Mouse (Mus musculus) lung, postnatal 0 days (tissue): ENCODE measurements at regions not wholly inside any gene's neighbourhood (a gene's known extent, or its start where the extent isn't known, plus 50 kb on each side); places are given as distances from the start of the nearest gene placed in this dataset.

ENCODE experiments used
- CTCF ChIP-seq: IDR thresholded peaks from 2 replicates; pipeline ENCODE4 v1.5.1; 2016; ENCODE audit warnings: antibody characterized with exemption, mild to moderate bottlenecking
- EP300 ChIP-seq: IDR thresholded peaks from 2 replicates; pipeline ENCODE4 v1.6.1; 2016; ENCODE audit warnings: antibody characterized with exemption, mild to moderate bottlenecking, control low read depth

- TF ChIP-seq CTCF = no peak
- TF ChIP-seq EP300 = no peak
Observed at GRCm38 (mm10) chr4:29112552-29112951, 299.6 kb downstream of the Epha7 start.
